Mouse (Mus musculus) liver, embryonic 14 days (tissue): Measurements from ENCODE around the gene Gif. TPM values are rescaled to one million over a fixed set of nuclear protein-coding genes. Genes with fewer than 3 reads are reported as not detected.

Experiments used
- polyA plus RNA-seq: library from polyadenylated mRNA; depleted of rRNA; stranded (reverse); fragments of >200 nt; gene quantifications from 2 replicates; pipeline ENCODE4 v1.2.3, GENCODE M21; 2012; rRNA removed

The Gif gene
- 0.02 and 0.03 TPM in 2 replicates for polyA plus RNA-seq

DNA sequence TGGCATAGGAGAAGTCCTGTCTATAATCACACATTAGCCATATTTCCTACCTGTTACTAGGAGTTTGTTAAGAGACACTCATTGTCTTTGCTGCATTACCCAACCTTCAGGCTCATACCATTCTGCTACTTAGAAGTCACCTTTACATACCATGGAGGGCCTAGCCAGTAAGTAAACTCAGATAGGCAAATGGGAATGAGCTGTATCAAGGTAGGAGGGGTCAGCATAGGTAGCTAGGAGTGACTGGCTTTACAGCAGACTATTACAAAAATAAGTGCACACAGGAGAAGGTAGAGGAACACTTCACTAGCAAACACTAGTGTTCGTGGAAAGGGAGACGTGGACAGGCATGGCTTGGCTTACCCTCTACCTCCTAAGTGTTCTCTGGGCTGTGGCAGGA is at the start of gene Gif:
Gif (plus strand) TSS at position 257 of the 400 bp plus-strand sequence.

GRCm38 (mm10) chr19:11770205-11770892 is 23.0 kb downstream of the Gif start, which contains the start of gene Mrpl16:
Mrpl16 (plus strand) TSS chr19:11770391.

Other genes starting within 250 kb of the Gif start
- 1.1 and 1.7 TPM in 2 replicates for gene Ms4a6b, start 231.0 kb upstream of the Gif start, polyA plus RNA-seq
- 0.08 and 0.09 TPM in 2 replicates for gene Ms4a4d, start 210.8 kb upstream of the Gif start, polyA plus RNA-seq
- 2.1 and 2.8 TPM in 2 replicates for gene Ms4a6d, start 142.7 kb upstream of the Gif start, polyA plus RNA-seq
- 0.63 and 0.89 TPM in 2 replicates for gene Ms4a2, start 123.8 kb upstream of the Gif start, polyA plus RNA-seq
- 11.5 and 18.1 TPM in 2 replicates for gene Ms4a3, start 106.7 kb upstream of the Gif start, polyA plus RNA-seq
- 0.07 and 0.08 TPM in 2 replicates for gene Oosp2, start 87.0 kb upstream of the Gif start, polyA plus RNA-seq
- gene Oosp1, start 56.4 kb upstream of the Gif start, polyA plus RNA-seq, result 0.07 and 0.09 TPM in 2 replicates
- gene Oosp3, start 50.5 kb upstream of the Gif start, polyA plus RNA-seq, result not detected in 2 replicates
- 30.4 and 31.5 TPM in 2 replicates for gene Mrpl16, start 22.8 kb downstream of the Gif start, polyA plus RNA-seq
- 0.71 and 0.75 TPM in 2 replicates for gene Stx3, start 71.8 kb downstream of the Gif start, polyA plus RNA-seq
- not detected in 2 replicates for gene Olfr1417, start 91.7 kb downstream of the Gif start, polyA plus RNA-seq
- not detected in 2 replicates for gene Olfr1418, start 113.5 kb downstream of the Gif start, polyA plus RNA-seq
- not detected in 2 replicates for gene Olfr1419, start 127.6 kb downstream of the Gif start, polyA plus RNA-seq
- not detected in 2 replicates for gene Olfr1420, start 139.0 kb downstream of the Gif start, polyA plus RNA-seq
- gene Patl1, start 164.8 kb downstream of the Gif start, polyA plus RNA-seq, result 6.5 and 9.5 TPM in 2 replicates
- 11.2 and 12.4 TPM in 2 replicates for gene Osbp, start 218.4 kb downstream of the Gif start, polyA plus RNA-seq